Mouse (Mus musculus): ENCODE data around the gene Col23a1. TPM values are rescaled to one million over a fixed set of nuclear protein-coding genes. Genes with fewer than 3 reads are reported as not detected.

The Col23a1 gene
- total and polyA plus RNA-seq, 2 experiments from 2014 or later: 3.5 to 7.2 TPM

- ATAC-seq (ENCODE audit: insufficient read depth, low read depth) (no peak), DNase-seq (ENCODE audit: low spot score) (no peak)
- 89% methylated on average over 6 of the region's 6 CpGs for WGBS
- Histone ChIP-seq H3K27ac (ENCODE audit: low read depth) (no peak overlapping the region), H3K9me3 (replicated peaks; ENCODE audit: control insufficient read depth, low read length) (no peaks in the 10 kb centered on the region), H3K36me3 (replicated peaks; ENCODE audit: control insufficient read depth, insufficient read depth, low read length) (peaks cover 98% of the 10 kb centered on the region), H3K27me3 (ENCODE audit: control insufficient read depth, insufficient read depth, low read length) (no peaks in the 10 kb centered on the region), H3K9ac (replicated peaks; ENCODE audit: low read depth, low read length) (no peak overlapping the region), H3K4me1 (ENCODE audit: control insufficient read depth, insufficient read depth) (no peaks in the 10 kb centered on the region), H3K4me3 (ENCODE audit: low read depth, low read length) (no peak overlapping the region), H3K4me2 (ENCODE audit: low read depth, low read length) (no peak overlapping the region)
- no peak for TF ChIP-seq EP300 (IDR thresholded peaks at IDR 0.05; ENCODE audit: low read depth)
- no peak for TF ChIP-seq CTCF (IDR thresholded peaks at IDR 0.05; ENCODE audit: low read depth)
These were observed 304.1 kb downstream of the Col23a1 start for GRCm38 (mm10) chr11:51593849-51594248.

DNA sequence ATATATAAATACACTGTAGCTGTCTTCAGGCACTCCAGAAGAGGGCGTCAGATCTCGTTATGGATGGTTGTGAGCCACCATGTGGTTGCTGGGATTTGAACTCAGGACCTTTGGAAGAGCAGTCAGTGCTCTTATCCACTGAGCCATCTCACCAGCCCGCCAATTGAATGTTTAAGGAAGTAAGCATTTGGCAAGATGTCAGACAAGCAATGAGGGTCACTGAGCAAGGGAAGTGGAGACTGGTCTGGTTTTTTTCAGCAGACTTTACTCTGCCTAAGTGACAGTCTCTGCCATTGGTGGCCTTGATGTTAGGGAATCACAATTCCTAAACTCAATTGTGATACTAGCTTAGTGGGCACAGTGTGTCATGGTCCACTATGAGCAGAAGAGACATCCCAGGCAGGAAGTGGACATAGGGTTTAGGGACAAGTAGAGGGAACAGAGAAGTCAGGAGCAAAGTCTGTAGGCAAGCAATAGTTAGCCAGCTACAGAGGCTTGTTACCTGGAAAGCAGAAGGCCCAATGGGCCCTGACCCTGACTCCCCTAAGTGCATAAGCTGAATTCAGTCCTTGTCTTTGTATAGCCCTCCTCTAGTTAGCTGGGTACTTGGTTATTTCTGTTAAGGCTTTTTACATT is 305.1 kb downstream of the Col23a1 start:
- TF ChIP-seq CTCF (IDR thresholded peaks at IDR 0.05; ENCODE audit: low read depth) (no peak), EP300 (IDR thresholded peaks at IDR 0.05; ENCODE audit: low read depth) (no peak)
- no peaks in the 10 kb centered on the region for H3K27me3 ChIP-seq (ENCODE audit: control insufficient read depth, insufficient read depth, low read length)
- H3K27ac ChIP-seq (ENCODE audit: low read depth): no peak overlapping the region
- no peaks in the 10 kb centered on the region for H3K4me1 ChIP-seq (ENCODE audit: control insufficient read depth, insufficient read depth)
- 0 out of 2 replicates have a peak, but pooled peaks have one; percentile 22 for ATAC-seq (ENCODE audit: insufficient read depth, low read depth)
- no peaks in the 10 kb centered on the region for H3K9me3 ChIP-seq (replicated peaks; ENCODE audit: control insufficient read depth, low read length)
- peaks cover 98% of the 10 kb centered on the region for H3K36me3 ChIP-seq (replicated peaks; ENCODE audit: control insufficient read depth, insufficient read depth, low read length)
- 64% methylated on average over 3 of the region's 3 CpGs for WGBS
- no peak overlapping the region for H3K4me3 ChIP-seq (ENCODE audit: low read depth, low read length)
- no peak for DNase-seq (ENCODE audit: low spot score)
- no peak overlapping the region for H3K4me2 ChIP-seq (ENCODE audit: low read depth, low read length)
- H3K9ac ChIP-seq (replicated peaks; ENCODE audit: low read depth, low read length): no peak overlapping the region

DNA sequence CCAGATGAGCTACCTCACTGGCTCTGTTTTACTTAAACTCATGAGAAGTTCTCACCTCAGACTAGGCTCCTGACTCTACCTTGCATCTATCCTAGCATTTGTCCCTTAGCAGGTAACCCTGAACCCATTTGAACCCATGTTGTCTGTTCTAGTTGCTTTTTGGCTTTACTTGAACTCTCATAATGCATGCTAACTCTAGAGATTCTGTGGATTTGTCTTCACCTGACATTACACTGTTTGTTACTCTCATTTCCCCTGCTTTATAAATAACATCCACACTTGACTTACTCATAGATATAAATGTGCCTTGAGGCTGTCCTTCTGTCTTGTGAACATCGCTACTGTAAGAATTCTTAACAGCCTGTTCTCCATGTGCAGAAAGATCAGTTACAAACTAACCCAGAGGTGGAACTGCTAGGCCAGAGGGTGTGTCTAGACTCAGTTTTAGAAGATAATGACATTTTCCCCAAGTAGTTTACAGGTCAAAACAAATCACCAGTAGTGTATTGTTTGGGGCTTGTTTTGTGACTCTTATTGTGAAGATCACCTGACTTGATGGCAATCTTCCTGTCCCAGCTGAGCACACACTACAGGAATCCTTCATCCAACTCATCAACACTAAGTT is 305.9 kb downstream of the Col23a1 start:
- no peak overlapping the region for H3K27ac ChIP-seq (ENCODE audit: low read depth)
- no peak for TF ChIP-seq EP300 (IDR thresholded peaks at IDR 0.05; ENCODE audit: low read depth)
- no peak for TF ChIP-seq CTCF (IDR thresholded peaks at IDR 0.05; ENCODE audit: low read depth)
- H3K36me3 ChIP-seq (replicated peaks; ENCODE audit: control insufficient read depth, insufficient read depth, low read length): peaks cover 98% of the 10 kb centered on the region
- H3K9ac ChIP-seq (replicated peaks; ENCODE audit: low read depth, low read length): no peak overlapping the region
- H3K4me2 ChIP-seq (ENCODE audit: low read depth, low read length): no peak overlapping the region
- no peaks in the 10 kb centered on the region for H3K4me1 ChIP-seq (ENCODE audit: control insufficient read depth, insufficient read depth)
- no peaks in the 10 kb centered on the region for H3K9me3 ChIP-seq (replicated peaks; ENCODE audit: control insufficient read depth, low read length)
- ATAC-seq (ENCODE audit: insufficient read depth, low read depth) (no peak), DNase-seq (ENCODE audit: low spot score) (no peak)
- no peak overlapping the region for H3K4me3 ChIP-seq (ENCODE audit: low read depth, low read length)
- 88% methylated on average over 1 of the region's 1 CpGs for WGBS
- no peaks in the 10 kb centered on the region for H3K27me3 ChIP-seq (ENCODE audit: control insufficient read depth, insufficient read depth, low read length)

DNA sequence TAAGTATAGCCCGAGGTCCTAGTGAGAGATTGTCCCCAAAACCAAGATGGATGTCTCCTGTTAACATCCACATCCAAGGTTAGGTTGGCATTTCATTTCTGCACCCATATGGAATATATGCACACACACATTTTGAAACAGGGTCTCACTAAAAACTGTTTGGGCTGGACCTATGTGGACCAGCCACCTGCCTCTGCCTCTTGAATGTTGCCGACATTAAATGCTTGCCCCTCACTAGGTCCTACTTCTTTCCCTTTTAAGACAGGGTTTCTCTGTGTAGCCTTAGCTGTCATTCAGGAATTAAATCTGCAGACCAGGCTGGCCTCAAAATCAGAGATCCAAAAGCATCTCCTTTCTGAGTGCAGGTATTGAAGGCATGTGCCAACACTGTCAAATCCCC is 307.8 kb downstream of the Col23a1 start:
- 72% methylated on average over 2 of the region's 2 CpGs for WGBS
- no peaks in the 10 kb centered on the region for H3K27me3 ChIP-seq (ENCODE audit: control insufficient read depth, insufficient read depth, low read length)
- H3K36me3 ChIP-seq (replicated peaks; ENCODE audit: control insufficient read depth, insufficient read depth, low read length): peaks cover 98% of the 10 kb centered on the region

GRCm38 (mm10) chr11:51602253-51602652 is 312.5 kb downstream of the Col23a1 start:
- ATAC-seq (ENCODE audit: insufficient read depth, low read depth) (no peak), DNase-seq (ENCODE audit: low spot score) (no peak)
- no peaks in the 10 kb centered on the region for H3K9me3 ChIP-seq (replicated peaks; ENCODE audit: control insufficient read depth, low read length)
- H3K27ac ChIP-seq (ENCODE audit: low read depth): no peak overlapping the region
- H3K27me3 ChIP-seq (ENCODE audit: control insufficient read depth, insufficient read depth, low read length): no peaks in the 10 kb centered on the region
- peaks cover 8% of the 10 kb centered on the region; the same call in 1 of the 2 replicates for H3K4me1 ChIP-seq (ENCODE audit: control insufficient read depth, insufficient read depth)
- H3K9ac ChIP-seq (replicated peaks; ENCODE audit: low read depth, low read length): 0 out of 2 replicates have a peak overlapping the region, but pooled peaks have one; percentile 11
- TF ChIP-seq CTCF (IDR thresholded peaks at IDR 0.05; ENCODE audit: low read depth) (no peak), EP300 (IDR thresholded peaks at IDR 0.05; ENCODE audit: low read depth) (no peak)
- whole genome bisulfite sequencing: 83% methylated on average over 3 of the region's 3 CpGs
- H3K36me3 ChIP-seq (replicated peaks; ENCODE audit: control insufficient read depth, insufficient read depth, low read length): peaks cover 78% of the 10 kb centered on the region
- H3K4me2 ChIP-seq (ENCODE audit: low read depth, low read length): no peak overlapping the region
- H3K4me3 ChIP-seq (ENCODE audit: low read depth, low read length): no peak overlapping the region

More for the DNA sequence above, 307.8 kb downstream of the Col23a1 start:
- Histone ChIP-seq H3K9ac (replicated peaks; ENCODE audit: low read depth, low read length) (no peak overlapping the region), H3K4me2 (ENCODE audit: low read depth, low read length) (no peak overlapping the region), H3K9me3 (replicated peaks; ENCODE audit: control insufficient read depth, low read length) (no peaks in the 10 kb centered on the region), H3K4me1 (ENCODE audit: control insufficient read depth, insufficient read depth) (no peaks in the 10 kb centered on the region), H3K27ac (ENCODE audit: low read depth) (no peak overlapping the region), H3K4me3 (ENCODE audit: low read depth, low read length) (no peak overlapping the region)
- DNase-seq (ENCODE audit: low spot score) (no peak), ATAC-seq (ENCODE audit: insufficient read depth, low read depth) (no peak)
- TF ChIP-seq EP300 (IDR thresholded peaks at IDR 0.05; ENCODE audit: low read depth): no peak
- TF ChIP-seq CTCF (IDR thresholded peaks at IDR 0.05; ENCODE audit: low read depth): no peak

All from heart, postnatal 0 days (tissue).